Mouse (Mus musculus) megakaryocyte, embryonic 14.5 days (primary cell): ENCODE measurements around the gene Tapbp. TPM values are rescaled to one million over a fixed set of nuclear protein-coding genes. Genes with fewer than 3 reads are reported as not detected.

Experiments
- H3K27me3 ChIP-seq: replicated peaks from 2 replicates; pipeline ENCODE3; 2012; ENCODE audit warnings: inconsistent platforms
- H3K36me3 ChIP-seq: replicated peaks from 2 replicates; pipeline ENCODE3; 2012; ENCODE audit warnings: low read length, inconsistent platforms, mixed read lengths
- H3K4me1 ChIP-seq: 2 replicates; pipeline ENCODE4 v1.6.1; 2012; ENCODE audit warnings: inconsistent platforms
- H3K4me3 ChIP-seq: replicated peaks from 2 replicates; pipeline ENCODE3; 2012; ENCODE audit warnings: moderate library complexity, mild to moderate bottlenecking, inconsistent platforms
- H3K9me3 ChIP-seq: 2 replicates; pipeline ENCODE4 v1.6.1; 2012; ENCODE audit warnings: inconsistent platforms
- FLI1 ChIP-seq: IDR thresholded peaks from 2 replicates; pipeline ENCODE4 v1.6.1; 2012; ENCODE audit warnings: low read length, inconsistent platforms, mixed read lengths
- GATA1 ChIP-seq: IDR thresholded peaks from 3 replicates; pipeline ENCODE4 v1.6.1; 2012; ENCODE audit warnings: mixed read lengths, low read length, inconsistent platforms, borderline replicate concordance
- polyA plus RNA-seq: library from polyadenylated mRNA; stranded (reverse); fragments of >175 nt; gene quantifications from 2 replicates; pipeline ENCODE4 v1.2.3, GENCODE M21; 2012; ENCODE audit warnings: low replicate concordance; ENCODE audit not compliant: insufficient read depth

Gene Tapbp
- polyA plus RNA-seq, 1 experiment: 606 TPM

DNA sequence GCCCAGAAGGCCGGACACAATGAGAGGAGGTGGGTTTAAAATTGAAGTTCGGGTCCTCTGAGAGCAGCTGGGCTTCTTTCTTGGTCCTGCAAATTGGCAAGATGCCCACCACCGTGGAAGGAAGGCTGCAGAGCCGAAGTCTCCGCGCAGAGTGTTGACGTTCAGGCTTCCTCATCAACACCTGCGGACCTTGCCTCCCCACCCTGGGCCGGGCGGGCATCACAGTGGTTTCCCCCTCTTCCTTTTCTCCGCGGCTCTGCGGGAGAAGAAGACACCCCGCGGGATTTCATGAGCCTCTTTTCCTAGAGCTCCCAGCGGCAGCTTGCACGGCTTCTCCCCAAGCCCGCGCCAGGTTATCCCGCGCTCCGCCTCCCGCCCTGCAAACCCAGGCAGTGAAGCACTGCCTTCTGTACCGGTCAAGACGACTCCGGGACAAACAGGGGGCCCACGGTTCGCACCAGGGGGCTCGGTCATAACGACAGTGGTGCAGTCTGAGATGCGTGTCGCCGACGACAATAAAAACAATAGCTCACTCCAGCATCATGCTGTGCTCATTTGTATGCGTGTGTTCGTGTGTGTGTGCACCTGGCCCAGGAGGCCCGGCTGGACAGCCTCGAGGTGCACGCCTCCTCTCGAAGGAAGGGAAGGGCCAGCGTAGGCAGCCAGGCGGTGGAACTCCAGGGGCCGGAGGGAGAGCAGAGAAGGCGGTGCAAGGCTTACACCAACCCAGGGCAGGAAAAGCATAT, 7.2 kb upstream of the Tapbp start:
- H3K4me3 ChIP-seq: peak overlapping the region; percentile 92
- TF ChIP-seq FLI1 (no peak), GATA1 (no peak)
- H3K27me3 ChIP-seq: no peaks in the 10 kb centered on the region
- H3K4me1 ChIP-seq: peaks cover 60% of the 10 kb centered on the region
- H3K9me3 ChIP-seq: no peaks in the 10 kb centered on the region
- peaks cover 30% of the 10 kb centered on the region for H3K36me3 ChIP-seq

DNA sequence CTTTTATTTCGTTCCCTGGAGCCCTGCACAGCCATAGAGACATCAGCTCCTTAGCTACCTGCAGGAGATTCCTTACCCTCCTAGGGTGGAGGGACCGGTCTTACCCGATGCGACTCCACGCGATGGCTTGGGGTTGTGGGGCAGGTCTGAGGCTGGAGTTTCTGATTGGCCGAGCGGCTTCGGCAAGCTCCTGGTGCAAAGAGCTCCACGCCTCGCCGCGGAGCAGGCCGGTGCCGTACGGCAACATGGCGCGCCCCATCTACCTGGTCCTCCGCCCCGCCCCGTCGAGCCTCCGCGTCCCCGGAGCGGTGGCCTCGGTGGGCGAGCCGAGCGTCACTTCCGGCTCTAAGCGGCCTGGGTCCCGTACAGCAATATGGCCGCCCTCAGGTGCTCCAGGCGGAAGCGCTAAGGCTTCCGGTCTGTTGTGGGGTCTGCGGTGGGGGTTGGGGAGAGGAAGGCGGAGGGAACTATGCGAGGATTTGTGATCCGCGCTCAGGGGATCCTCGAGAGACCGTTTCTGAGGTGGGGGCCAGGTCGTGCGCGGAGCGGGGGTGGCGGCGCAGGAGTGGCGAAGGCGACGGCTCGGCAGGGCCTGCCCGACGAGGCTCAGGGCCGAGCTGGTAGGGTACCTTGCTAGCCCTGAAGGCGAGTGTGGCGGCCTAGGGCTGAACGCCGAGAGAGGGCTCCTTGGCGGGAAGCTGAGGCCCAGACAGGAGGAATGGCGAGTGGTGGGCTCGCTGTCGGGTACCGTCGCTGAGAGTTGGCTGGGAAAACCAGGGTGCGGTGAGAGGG, 6.4 kb upstream of the Tapbp start, which contains the start of gene Daxx:
TSS of gene Daxx (plus strand) at position 338 of the 792 bp plus-strand sequence.
- Histone ChIP-seq H3K36me3 (peaks cover 37% of the 10 kb centered on the region), H3K27me3 (no peaks in the 10 kb centered on the region), H3K4me1 (peaks cover 63% of the 10 kb centered on the region), H3K4me3 (peak within 1 kb of the TSS; percentile 92), H3K9me3 (no peaks in the 10 kb centered on the region)
- TF ChIP-seq FLI1: peak; percentile 93; the same call in 1 of the 2 replicates
- no peak for TF ChIP-seq GATA1

DNA sequence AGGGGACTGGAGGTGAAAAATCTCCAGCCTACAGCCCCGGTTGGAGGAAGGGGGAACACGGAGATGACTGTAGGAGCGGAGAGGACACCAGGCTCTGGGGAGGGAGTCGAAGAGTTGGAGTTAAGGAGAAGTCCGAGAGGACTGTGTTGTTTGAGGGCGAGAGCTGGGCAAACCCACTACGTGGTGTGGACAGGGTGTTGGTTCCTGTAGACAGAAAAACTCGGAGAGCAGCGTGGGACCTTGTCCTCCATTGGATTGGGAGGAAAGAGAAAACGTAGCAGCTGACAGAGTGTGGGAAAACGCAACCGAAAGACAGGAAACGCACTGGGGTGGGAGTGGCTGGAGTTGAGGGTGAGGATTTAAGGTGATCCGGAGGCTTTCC, 5.8 kb upstream of the Tapbp start:
- H3K4me3 ChIP-seq: peak overlapping the region; percentile 92

DNA sequence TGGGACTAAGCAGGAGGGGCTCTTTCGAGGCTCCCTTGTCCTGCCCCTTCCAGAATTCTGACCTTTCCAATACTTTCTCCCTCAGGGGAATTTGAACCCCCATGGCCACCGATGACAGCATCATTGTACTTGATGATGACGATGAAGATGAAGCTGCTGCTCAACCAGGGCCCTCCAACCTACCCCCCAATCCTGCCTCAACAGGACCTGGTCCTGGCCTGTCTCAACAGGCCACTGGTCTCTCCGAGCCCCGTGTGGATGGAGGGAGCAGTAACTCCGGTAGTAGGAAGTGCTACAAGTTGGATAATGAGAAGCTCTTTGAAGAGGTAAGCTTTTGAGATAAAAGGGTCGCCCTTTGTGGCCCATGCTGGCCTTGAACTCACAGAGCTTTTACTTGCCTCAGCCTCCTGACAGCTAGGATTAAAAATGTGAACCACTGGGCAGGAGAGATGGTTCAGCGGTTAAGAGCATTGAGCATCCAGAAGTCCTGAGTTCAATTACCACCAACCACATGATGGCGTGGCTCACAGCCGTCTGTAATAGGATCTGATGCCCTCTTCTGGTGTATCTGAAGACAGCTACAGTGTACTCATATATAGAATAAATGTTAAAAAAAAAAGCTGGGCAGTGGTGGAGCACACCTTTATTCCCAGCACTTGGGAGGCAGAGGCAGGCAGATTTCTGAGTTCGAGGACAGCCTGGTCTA, 5.2 kb upstream of the Tapbp start:
- no peaks in the 10 kb centered on the region for H3K27me3 ChIP-seq
- peak overlapping the region; percentile 92 for H3K4me3 ChIP-seq
- H3K36me3 ChIP-seq: peaks cover 47% of the 10 kb centered on the region
- H3K4me1 ChIP-seq: peaks cover 75% of the 10 kb centered on the region
- H3K9me3 ChIP-seq: no peaks in the 10 kb centered on the region
- no peak for TF ChIP-seq GATA1

More for the DNA sequence above, 5.8 kb upstream of the Tapbp start:
- H3K27me3 ChIP-seq: no peaks in the 10 kb centered on the region
- H3K36me3 ChIP-seq: peaks cover 43% of the 10 kb centered on the region
- no peaks in the 10 kb centered on the region for H3K9me3 ChIP-seq
- H3K4me1 ChIP-seq: peaks cover 68% of the 10 kb centered on the region
- TF ChIP-seq GATA1: no peak
- no peak for TF ChIP-seq FLI1

DNA sequence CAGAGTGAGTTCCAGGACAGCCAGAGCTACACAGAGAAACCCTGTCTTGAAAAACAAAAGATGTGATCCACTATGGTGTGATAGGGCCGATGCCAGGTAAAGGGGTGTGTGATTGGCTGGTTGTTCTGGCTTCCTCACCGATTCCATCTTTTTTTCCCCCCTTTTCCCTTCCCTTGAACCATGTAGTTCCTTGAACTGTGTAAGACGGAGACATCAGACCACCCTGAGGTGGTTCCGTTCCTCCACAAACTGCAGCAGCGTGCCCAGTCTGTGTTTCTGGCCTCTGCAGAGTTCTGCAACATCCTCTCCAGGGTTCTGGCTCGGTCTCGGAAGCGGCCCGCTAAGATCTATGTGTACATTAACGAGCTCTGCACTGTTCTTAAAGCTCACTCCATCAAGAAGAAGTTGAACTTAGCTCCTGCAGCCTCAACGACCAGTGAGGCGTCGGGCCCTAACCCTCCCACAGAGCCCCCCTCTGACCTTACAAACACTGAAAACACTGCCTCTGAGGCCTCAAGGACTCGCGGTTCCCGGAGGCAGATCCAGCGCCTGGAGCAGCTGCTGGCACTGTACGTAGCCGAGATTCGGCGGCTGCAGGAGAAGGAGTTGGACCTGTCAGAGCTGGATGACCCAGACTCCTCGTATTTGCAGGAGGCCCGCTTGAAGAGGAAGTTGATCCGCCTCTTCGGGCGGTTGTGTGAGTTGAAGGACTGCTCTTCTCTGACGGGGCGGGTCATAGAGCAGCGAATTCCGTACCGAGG, 4.5 kb upstream of the Tapbp start:
- H3K4me1 ChIP-seq: peaks cover 76% of the 10 kb centered on the region
- no peaks in the 10 kb centered on the region for H3K9me3 ChIP-seq
- peak overlapping the region; percentile 10 for H3K4me3 ChIP-seq
- no peaks in the 10 kb centered on the region for H3K27me3 ChIP-seq
- peaks cover 47% of the 10 kb centered on the region for H3K36me3 ChIP-seq
- TF ChIP-seq GATA1 (no peak), FLI1 (no peak)

DNA sequence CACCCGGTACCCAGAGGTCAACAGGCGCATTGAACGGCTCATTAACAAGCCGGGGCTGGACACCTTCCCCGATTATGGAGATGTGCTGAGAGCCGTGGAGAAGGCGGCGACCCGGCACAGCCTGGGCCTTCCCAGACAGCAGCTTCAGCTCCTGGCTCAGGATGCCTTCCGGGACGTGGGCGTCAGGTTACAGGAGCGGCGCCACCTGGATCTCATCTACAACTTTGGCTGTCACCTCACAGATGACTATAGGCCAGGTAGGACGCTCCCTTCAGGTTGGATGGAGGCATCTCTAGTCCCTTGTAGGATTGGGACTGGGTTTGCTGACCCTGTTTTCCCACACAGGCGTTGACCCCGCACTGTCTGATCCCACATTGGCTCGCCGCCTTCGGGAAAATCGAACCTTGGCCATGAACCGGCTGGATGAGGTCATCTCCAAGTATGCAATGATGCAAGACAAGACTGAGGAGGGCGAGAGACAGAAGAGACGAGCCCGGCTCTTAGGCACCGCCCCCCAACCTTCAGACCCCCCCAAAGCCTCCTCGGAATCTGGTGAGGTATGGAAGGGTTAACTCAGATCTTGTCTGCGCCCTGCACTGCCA, 3.8 kb upstream of the Tapbp start:
- peaks cover 50% of the 10 kb centered on the region for H3K36me3 ChIP-seq
- H3K9me3 ChIP-seq: no peaks in the 10 kb centered on the region
- peaks cover 78% of the 10 kb centered on the region for H3K4me1 ChIP-seq
- TF ChIP-seq GATA1: no peak
- TF ChIP-seq FLI1: no peak
- H3K4me3 ChIP-seq: peak overlapping the region; percentile 10
- H3K27me3 ChIP-seq: no peaks in the 10 kb centered on the region

DNA sequence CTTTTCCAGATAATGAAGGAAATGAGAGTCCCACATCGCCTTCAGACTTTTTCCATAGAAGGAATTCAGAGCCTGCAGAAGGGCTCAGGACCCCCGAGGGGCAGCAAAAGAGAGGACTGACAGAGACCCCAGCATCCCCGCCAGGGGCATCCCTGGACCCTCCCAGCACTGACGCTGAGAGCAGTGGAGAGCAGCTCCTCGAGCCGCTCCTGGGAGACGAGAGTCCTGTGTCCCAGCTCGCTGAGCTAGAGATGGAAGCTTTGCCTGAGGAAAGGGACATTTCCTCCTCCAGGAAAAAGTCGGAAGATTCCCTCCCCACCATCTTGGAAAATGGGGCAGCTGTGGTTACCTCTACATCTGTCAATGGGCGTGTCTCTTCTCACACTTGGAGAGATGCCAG, 2.4 kb upstream of the Tapbp start:
- Histone ChIP-seq H3K36me3 (peaks cover 63% of the 10 kb centered on the region), H3K4me1 (peaks cover 84% of the 10 kb centered on the region), H3K27me3 (no peaks in the 10 kb centered on the region), H3K9me3 (0 out of 2 replicates have a peak, but pooled peaks cover 5% of the 10 kb centered on the region), H3K4me3 (no peak overlapping the region)
- TF ChIP-seq GATA1 (no peak), FLI1 (no peak)

DNA sequence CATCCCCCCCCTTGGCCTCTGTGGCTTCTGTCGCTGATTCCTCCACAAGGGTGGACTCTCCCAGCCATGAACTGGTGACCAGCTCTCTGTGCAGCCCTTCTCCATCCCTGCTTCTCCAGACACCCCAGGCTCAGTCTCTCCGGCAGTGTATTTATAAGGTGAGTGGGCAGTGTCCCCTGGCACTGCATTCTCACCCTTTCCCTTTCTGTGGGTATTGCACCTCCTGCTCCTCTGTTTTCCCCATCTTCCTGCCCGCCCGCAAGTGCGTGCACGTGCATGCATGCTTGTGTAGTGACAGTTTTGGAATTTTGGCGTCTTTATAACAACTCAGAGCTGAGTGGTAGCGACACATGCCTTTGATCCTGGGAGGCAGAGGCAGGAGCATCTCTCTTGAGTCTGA, 1.8 kb upstream of the Tapbp start:
- peak overlapping the region; percentile 18 for H3K4me3 ChIP-seq
- H3K36me3 ChIP-seq: peaks cover 69% of the 10 kb centered on the region
- peaks cover 84% of the 10 kb centered on the region for H3K4me1 ChIP-seq
- no peak for TF ChIP-seq GATA1
- no peak for TF ChIP-seq FLI1
- no peaks in the 10 kb centered on the region for H3K27me3 ChIP-seq
- 0 out of 2 replicates have a peak, but pooled peaks cover 5% of the 10 kb centered on the region for H3K9me3 ChIP-seq

DNA sequence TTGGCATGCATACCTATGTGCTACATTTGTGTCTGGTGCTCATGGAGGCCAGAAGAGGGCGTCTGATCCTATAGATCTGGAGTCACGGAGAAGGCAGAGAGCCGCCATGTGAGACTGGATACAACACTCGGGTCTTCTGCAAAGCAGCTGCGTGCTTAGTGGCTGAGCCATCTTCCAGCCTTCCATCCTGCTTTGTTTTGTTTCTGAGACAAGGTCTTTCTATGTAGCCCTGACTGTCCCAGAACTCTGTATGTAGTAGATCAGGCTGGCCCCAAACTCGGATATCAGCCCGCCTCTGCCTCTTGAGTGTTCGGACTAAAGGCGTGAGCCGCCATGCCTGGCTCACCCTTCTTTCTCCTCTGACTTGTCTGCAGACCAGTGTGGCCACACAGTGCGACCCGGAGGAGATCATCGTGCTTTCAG, 719 bp upstream of the Tapbp start:
- peak overlapping the region; percentile 78 for H3K4me3 ChIP-seq
- H3K36me3 ChIP-seq: peaks cover 69% of the 10 kb centered on the region
- H3K4me1 ChIP-seq: peaks cover 83% of the 10 kb centered on the region
- TF ChIP-seq GATA1: no peak
- no peak for TF ChIP-seq FLI1
- H3K27me3 ChIP-seq: no peaks in the 10 kb centered on the region
- H3K9me3 ChIP-seq: 0 out of 2 replicates have a peak, but pooled peaks cover 5% of the 10 kb centered on the region
